Mouse (Mus musculus): ENCODE measurements around the gene Tbx2. TPM values are rescaled to one million over a fixed set of nuclear protein-coding genes. Genes with fewer than 3 reads are reported as not detected.
A peak's percentile ranks its signal among the peaks of the same experiment; 100 is the strongest.

The Tbx2 gene
- total RNA-seq, 2 experiments from 2014 or later, result 2.9 to 3.7 TPM

DNA sequence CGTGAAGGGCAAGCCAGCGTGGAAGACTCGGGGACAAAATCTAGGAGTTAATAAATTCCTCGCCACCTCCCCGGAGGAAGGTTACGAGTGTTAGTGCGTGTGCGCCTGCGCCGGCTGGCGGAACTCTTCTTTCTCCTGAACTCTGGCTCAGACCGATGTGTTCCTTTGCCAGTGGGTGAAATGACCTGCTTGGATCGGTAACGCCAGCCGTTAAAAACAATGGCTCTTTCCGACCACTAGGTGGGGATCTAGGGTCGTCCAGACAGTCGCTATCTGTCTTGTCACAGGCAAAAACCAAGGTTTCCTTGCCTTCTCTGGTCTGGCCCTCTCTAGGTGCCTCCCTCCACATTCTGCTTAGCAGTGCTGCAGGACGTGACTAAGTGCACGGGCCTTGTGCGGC lies 16.7 kb downstream of the Tbx2 start:
- intact Hi-C loops (cut with DNase I), result loop anchor here (5.0 kb wide), 3 partner anchors 123 to 323 kb away; no protein-coding TSS in a partner anchor
- peak in 1 of 2 experiments; percentile 65 for DNase-seq (ENCODE audit: extremely low spot score in 1 of 2, low spot score in 2 of 2)

DNA sequence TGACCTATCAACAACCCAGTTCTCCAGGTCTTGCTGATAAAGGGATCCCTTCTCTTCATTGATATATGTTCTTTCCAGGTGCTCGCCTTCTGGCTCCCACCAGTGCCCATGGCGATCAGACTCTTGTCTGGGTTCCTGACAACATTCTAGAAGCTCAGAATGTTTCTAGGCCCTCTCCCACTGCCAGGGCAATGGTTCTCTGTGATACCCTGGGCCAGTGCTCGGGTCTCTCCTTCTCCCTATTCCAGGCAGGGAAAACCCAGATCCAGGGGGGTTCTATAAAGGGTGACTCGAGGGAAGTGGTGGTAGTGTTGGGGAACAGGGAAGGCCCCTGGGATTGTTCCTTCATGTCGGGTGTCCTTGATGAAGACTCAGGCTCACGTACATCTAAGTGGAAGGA lies 17.9 kb downstream of the Tbx2 start, which contains the start of gene Gm11444:
Gene Gm11444 (minus strand): TSS at position 101 of the 400 bp plus-strand sequence.
- intact Hi-C loops (cut with DNase I), result no loop called here
- DNase-seq (ENCODE audit: extremely low spot score in 1 of 2, low spot score in 2 of 2), result no peak

DNA sequence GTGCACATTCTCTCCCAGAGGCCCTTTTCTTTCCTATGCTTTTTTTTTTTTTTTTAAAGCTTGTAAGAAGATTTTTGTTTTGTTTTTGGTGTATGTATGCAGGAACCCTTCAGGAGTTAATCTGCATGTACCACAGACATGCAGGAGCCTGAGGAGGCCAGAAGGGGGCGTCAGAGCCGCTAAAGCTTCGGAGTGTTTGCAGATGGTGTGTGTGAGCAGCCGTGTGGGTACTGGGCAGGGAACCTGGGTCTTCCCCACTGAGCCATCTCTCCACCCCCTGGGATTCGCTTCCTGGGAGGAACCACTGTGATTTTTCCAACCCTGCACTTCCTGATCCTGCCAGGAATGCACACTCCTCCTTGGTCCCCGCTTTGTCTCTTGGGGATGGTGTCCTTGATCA lies 18.4 kb downstream of the Tbx2 start:
- DNase-seq (ENCODE audit: extremely low spot score in 1 of 2, low spot score in 2 of 2), result no peak
- intact Hi-C loops (cut with DNase I), result no loop called here

DNA sequence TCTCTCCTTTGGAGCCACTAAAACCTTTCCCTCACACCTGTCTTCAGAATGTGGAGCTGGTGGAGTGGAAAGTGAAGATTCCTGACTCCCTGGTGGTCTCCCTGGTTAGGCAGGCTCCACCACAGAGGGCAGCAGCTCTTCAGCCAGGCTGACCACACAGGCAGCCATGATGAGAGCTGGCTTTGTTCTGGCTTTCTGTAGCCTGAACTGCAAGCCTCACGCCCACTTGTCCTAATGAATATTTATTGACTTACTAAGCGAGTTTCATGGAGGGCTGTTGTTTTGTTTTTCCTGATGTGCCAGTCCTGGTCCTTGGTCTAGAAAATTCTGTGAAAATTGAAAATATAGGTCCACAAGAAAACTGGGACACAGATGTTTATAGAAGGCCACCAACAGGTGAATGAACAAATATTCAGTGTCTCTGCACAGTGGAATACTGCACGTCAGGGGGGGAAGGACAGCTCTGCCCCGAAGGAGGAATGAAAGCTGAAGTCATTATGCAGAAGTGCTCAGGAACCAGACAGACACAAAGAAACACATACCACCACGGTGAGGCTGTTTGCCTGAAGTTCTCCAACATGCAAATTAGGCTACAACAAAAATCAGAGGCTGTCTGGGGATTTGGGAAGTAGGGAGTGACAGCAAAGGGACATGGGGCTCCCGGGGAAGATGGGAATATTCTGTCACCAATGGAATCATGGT lies 25.8 kb downstream of the Tbx2 start:
- intact Hi-C loops (cut with DNase I), result no loop called here
- DNase-seq (ENCODE audit: extremely low spot score in 1 of 2, low spot score in 2 of 2), result no peak

DNA sequence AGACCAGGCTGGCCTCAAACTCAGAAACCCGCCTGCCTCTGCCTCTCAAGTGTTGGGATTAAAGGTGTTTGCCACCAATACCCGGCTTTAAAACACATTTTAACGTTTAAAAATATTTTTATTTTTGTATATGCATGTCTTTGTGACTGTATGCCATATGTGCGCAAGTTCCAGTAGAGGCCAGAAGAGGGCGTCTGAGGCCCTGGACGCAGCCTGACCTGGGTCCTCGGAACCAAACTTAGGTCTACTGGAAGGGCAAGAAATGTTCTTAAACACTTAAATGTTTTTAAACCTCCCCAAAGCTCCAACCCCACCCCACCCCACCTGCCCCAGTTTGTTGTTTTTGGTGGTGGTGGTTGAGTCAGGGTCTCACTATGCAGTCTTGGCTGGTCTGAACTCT lies 32.0 kb downstream of the Tbx2 start:
- DNase-seq (ENCODE audit: extremely low spot score in 1 of 2, low spot score in 2 of 2), result no peak
- intact Hi-C loops (cut with DNase I), result no loop called here

DNA sequence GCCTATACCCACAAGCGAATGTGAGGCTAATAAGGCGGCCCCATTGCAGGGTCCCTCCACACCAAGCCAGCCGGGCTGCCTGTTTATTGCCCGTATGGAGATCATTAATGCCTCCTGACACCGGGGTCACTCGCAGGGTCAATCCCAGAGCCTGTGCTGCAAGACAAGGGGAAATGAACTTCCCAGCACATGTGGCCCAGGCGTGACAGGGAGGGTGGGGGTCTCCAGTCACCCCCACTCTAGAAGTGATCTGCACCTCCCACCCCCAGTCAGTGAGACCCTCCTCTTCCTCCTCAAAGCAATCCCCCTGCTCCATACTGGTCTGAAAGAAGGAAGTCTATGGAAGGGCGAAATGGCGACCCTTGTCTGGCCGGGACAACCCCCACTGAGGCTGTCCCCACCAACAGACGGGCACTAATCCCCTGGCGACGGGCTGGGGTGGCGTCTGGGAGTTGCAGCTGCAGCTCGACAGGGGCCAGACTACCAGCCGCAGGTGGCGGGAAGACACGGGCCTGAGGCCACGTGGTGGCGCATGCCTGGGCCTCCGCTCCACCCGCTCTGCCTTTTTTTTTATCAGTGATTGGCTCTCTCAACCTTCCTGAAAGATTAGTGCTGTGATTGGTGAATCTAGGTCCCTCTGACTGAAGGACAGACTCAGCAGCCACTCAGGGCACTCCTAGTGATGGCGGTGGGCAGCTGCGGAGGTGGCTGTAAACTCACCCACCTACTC lies 43.9 kb downstream of the Tbx2 start:
- DNase-seq (ENCODE audit: extremely low spot score in 1 of 2, low spot score in 2 of 2), result peak in 1 of 2 experiments; percentile 24
- intact Hi-C loops (cut with DNase I), result no loop called here

DNA sequence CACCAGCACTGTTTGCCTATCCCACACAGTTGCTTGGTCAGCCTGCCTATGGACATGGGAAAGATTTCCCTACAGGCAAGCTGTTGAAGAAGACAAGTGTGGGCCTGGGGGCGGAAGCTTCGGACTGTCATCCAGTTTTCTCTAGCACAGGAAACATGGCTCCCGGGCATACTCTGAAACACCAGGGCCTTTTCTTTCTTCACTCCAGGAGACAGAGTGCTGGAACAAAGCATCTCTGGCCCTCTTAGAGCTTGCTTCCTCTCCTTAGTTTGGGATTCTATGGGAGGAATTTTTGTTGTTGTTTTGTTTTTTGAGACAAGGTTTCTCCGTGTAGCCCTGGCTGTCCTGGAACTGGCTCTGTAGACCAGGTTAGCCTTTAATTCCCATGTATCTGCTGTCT lies 52.1 kb downstream of the Tbx2 start:
- no peak for DNase-seq (ENCODE audit: extremely low spot score in 1 of 2, low spot score in 2 of 2)
- intact Hi-C loops (cut with DNase I), result no loop called here

DNA sequence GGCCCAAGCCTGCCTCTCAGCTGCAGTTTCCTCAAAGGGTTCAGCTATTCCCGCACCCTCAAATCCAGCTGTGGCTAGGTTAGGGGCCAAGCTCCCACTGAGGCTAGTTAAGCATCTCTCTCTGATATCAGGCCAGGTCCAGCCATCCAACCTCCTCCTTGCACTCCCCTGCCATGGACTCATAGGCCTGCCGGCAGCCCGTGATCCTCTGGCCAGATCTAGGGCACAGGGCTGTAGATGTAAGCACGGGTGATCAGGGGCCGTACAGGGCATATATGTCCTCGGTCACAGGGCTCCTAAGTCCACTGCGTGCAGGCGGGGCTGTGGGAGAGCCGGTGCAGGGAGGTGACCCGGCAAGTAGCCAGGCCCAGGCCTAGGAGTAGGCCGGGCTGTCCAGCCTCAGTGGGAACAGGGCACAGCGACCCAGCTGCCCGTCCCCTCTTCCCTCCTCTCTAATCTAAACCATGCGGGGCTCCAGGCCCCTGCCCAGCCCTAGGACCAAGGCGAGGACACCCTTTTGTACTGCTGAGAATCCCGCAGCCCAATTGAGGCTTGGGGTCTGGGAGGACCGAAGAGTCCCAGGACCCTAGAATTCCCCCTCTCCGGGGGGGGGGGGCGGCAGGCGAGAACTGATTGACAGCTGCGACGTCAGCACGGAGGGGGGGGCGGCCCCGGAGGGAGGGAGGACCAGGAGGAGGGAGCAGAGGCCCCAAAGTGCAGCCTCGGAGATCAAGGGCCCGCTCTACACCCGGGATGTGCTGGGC lies 53.5 kb downstream of the Tbx2 start, which contains the start of gene Tbx4:
Gene Tbx4 (plus strand): TSS at position 758 of the 764 bp plus-strand sequence.
- DNase-seq (ENCODE audit: extremely low spot score in 1 of 2, low spot score in 2 of 2), result no peak
- intact Hi-C loops (cut with DNase I), result loop anchor here (5.0 kb wide), 1 partner anchor 41 kb away; no protein-coding TSS in a partner anchor

DNA sequence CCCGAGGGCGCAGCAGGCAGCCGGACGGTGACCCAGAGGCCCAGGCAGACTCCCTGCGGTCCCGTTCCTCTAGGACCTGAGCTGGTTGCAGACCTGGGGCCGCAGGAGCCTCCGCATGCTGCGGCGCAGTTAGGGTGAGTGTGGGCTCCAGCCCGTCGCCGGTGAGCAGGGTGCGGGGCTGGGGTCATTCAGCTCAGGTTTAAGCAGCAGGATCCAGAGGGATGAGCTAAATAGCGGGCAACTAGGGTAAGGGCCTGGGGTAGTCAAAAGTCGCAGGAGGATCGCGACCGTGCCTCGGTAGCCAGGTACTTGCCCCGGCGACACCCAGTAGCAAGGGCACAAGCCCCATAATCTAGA lies 54.1 kb downstream of the Tbx2 start:
- no peak for DNase-seq (ENCODE audit: extremely low spot score in 1 of 2, low spot score in 2 of 2)
- intact Hi-C loops (cut with DNase I), result loop anchor here (5.0 kb wide), 1 partner anchor 41 kb away; no protein-coding TSS in a partner anchor

DNA sequence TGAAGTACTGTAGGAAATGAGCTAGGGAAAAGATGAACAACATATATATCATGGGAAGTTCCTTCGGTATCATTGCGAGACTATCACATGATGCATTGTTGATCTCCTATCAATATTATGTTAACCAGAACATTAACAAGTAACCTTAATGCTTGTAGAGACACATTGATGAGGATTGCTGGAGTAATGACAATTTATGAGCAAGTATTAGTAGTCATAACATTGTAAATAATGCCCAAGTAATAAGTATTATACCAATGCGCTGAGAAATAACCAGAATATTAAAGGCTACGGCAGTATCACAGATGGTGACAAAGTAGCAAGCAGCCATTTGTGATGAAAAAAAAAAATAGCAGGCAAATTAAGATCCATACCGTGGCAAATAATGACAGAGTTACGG lies 54.9 kb downstream of the Tbx2 start:
- DNase-seq (ENCODE audit: extremely low spot score in 1 of 2, low spot score in 2 of 2), result no peak
- intact Hi-C loops (cut with DNase I), result loop anchor here (5.0 kb wide), 1 partner anchor 40 kb away; no protein-coding TSS in a partner anchor

DNA sequence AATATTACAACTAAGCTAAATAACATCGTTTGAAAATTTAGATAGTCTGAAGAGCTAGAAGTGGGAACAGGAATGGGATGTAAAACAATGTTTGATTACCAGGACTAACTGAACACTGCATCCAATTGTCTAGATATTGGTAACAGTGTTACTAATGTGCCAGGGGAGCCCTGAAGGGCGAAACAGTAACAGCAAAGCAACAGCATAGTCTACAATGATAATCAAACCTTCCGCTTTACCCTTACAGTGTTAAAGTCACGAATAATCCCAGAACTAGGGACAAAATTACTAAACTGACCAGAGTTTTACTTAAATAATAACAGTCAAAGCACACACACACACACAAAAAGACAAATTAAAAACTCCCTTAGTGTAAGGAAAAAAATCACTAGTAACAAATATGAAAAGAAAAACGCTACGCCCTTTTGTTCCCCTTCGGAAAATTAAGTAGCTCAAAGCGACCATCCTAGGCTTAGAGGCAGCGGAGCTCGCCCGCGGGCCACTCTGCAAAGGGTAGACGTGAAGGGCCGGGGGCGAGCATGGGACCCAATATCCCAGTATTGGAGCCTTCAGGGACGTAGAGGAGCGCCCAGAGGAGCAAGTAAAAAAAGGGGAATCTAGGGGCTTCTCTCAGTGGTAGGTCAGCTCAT lies 55.6 kb downstream of the Tbx2 start:
- intact Hi-C loops (cut with DNase I), result loop anchor here (2.0 to 5.0 kb wide), 2 partner anchors 39 to 51 kb away; no protein-coding TSS in a partner anchor
- no peak for DNase-seq (ENCODE audit: extremely low spot score in 1 of 2, low spot score in 2 of 2)

DNA sequence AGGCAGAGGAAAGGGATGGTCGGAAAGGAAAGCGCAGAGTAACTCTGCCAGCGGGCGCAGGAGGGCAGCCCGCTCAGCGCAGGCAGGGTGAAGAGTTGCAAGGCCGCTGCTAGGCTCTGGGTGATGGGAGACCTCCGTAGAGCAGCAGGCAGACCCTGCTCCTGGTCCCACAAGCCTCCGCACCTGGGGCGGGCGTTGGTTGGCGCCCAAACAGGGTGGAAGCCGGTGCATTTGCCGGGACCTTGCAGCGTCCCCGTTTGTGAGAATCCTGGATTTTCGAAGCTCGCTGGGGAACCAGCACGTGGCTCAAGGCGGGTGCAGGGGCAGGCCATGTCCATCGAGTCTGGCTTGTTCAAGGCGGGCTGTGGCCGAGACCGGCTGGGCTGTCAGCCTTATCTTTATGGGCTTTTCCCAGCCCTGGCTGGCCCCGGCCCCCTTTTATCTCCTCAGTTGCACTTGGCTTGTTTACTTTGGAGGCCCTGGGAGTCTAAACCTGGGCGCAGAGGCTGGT lies 56.2 kb downstream of the Tbx2 start:
- intact Hi-C loops (cut with DNase I), result loop anchor here (2.0 to 5.0 kb wide), 2 partner anchors 39 to 52 kb away; no protein-coding TSS in a partner anchor
- no peak for DNase-seq (ENCODE audit: extremely low spot score in 1 of 2, low spot score in 2 of 2)

DNA sequence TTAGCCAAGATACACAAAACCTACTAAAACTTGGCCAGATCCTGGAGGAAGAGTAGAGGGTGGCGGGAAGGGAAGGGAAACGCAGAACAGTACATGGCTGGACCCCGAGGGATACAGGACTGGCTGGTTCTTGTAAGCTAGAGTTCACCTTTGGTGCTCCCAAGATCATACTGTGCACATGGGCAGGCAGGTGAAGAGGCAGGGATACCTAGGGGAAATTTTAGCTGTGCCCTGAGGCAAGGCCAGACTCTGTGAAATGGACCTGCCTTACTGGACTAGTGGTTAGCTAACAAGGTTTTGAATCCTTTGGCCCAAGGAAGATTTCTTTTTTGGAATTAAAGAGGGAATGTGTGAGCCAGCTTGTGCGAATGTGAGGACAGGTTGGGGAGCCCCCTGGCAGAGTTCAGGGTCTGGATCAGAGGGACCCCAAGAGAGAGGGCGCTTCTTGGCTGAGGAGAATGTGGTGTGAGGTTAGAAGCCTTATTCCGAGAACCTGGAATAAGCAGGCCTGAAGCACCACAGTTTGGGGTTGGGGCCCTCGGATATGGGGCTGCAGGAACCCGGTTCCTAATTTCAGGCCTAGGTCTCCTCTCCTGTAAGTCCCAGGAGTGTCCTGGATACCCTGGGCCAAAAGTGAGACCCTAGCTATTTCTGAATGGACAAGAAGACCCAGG lies 56.8 kb downstream of the Tbx2 start:
- intact Hi-C loops (cut with DNase I), result loop anchor here (2.0 to 5.0 kb wide), 2 partner anchors 38 to 52 kb away; no protein-coding TSS in a partner anchor

DNA sequence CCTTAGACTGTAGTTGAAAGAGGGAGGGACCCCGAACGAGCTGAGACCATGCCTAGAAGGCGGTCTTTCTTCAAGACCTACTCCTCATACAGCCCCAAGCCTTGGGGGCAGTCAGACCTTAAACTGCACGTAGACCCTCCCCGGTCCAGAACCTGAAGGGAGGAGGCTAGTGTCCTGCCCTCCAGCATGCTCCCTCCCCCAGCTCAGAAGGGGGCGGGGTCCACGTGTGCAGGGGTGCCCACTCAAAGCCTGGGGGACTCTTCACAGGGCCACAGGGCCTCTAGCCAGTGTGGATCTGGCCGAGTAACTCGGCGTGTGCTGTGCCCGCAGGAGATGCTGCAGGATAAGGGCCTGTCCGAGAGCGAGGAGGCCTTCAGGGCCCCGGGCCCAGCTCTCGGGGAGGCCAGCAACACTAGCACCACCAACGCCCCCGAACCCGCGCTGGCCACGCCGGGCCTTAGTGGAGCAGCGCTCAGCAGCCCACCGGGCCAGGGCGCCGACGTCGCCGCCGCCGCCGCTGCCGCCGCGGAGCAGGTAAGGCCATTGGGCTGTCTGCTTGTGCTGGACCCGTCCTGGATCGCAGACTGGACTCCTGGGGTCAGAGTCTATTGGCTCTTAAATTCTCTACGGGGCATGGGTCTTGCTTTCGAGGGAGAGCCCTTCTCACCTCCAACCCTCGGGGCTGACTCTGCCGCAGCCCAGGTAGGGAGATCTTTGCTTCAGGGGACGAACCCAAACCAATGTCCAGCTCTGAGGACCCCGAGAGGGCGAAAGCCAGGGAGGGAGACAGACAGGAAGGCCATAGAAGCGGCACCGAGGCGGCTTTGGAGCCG lies 57.6 kb downstream of the Tbx2 start:
- no peak for DNase-seq (ENCODE audit: extremely low spot score in 1 of 2, low spot score in 2 of 2)

More for the DNA sequence above, 56.8 kb downstream of the Tbx2 start:
- no peak for DNase-seq (ENCODE audit: extremely low spot score in 1 of 2, low spot score in 2 of 2)

DNA sequence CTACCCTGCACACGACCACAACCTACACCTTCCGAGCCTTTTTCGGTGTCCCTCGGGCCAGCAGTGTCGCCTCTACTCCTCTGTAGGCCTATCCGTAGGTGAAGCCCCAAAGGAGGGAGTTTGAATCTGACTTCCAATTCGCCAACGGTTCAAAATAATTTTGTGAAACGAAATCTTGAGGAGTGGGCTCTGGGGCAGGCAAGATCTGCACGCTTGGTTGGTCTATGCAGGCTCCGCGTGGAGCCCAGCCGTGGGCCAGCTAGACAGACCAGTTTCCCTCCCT lies 58.2 kb downstream of the Tbx2 start:
- intact Hi-C loops (cut with DNase I), result no loop called here
- DNase-seq (ENCODE audit: extremely low spot score in 1 of 2, low spot score in 2 of 2), result no peak

More for the DNA sequence above, 57.6 kb downstream of the Tbx2 start:
- intact Hi-C loops (cut with DNase I), result loop anchor here (2.0 to 5.0 kb wide), 2 partner anchors 37 to 53 kb away; no protein-coding TSS in a partner anchor

DNA sequence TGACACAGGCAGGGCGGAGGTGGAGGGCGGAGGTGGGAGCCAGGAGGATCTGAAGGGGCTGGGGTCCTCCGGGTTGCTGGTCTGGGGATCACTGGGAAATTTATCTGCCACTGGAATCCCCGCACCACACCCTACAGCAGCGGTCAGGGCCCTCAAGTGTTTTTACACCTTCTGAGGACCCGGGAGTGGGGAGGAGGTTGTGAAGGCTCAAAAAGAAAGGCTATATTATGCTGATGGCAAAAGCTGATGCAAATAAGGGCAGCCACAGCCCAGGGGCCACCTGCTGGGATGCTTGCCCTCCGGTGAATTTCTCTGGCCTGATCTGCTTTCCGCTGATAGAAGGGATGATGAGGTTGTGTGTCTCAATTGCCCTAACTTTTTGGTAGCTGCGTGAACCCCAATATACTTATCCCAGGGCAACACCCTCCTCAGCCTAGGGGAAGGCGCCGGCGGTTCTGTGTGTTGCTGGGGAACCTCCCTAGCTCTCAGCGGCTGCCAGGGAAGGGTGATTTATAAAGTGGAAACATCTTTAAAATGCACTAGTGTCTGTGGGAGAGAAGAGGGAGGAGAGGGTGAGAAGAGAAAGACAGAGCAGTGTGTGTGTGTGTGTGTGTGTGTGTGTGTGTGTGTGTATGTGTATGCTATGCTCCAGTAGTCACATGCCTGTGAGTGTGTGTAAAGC lies 58.8 kb downstream of the Tbx2 start:
- DNase-seq (ENCODE audit: extremely low spot score in 1 of 2, low spot score in 2 of 2), result no peak
- intact Hi-C loops (cut with DNase I), result no loop called here
